Mouse (Mus musculus) forebrain, embryonic 14.5 days (tissue): Measurements from ENCODE around the gene Frmd4a. TPM values are rescaled to one million over a fixed set of nuclear protein-coding genes. Genes with fewer than 3 reads are reported as not detected.

Experiments used
- ATAC-seq: fragments of 200-750 bp; cut with Nextera tagmentation; 2 replicates; pipeline ENCODE4 v1.8.0; 2017; ENCODE audit warnings: mild to moderate bottlenecking, moderate library complexity
- DNase-seq: peaks from one replicate; pipeline ENCODE4 v3.0.0-alpha.2; 2015; ENCODE audit warnings: low spot score
- H3K27ac ChIP-seq: fragments of 300-500 bp; sonication (generic); 2 replicates; pipeline ENCODE4 v1.5.1; 2014; ENCODE audit warnings: low read depth, mild to moderate bottlenecking, control low read depth, low read length, moderate library complexity
- H3K27me3 ChIP-seq: fragments of 300-500 bp; sonication (generic); replicated peaks from 2 replicates; pipeline ENCODE4 v1.6.1; 2014; ENCODE audit warnings: low read length, control low read depth, mixed read lengths; ENCODE audit not compliant: control insufficient read depth, insufficient read depth
- H3K36me3 ChIP-seq: fragments of 300-500 bp; sonication (generic); 2 replicates; pipeline ENCODE4 v1.6.1; 2014; ENCODE audit warnings: low read length, control low read depth; ENCODE audit not compliant: control insufficient read depth, insufficient read depth
- H3K4me1 ChIP-seq: fragments of 300-500 bp; sonication (generic); 2 replicates; pipeline ENCODE4 v1.6.1; 2014; ENCODE audit warnings: antibody characterized with exemption, low read length, control low read depth; ENCODE audit not compliant: control insufficient read depth, insufficient read depth
- H3K4me2 ChIP-seq: fragments of 300-500 bp; sonication (generic); 2 replicates; pipeline ENCODE4 v1.6.1; 2014; ENCODE audit warnings: mild to moderate bottlenecking, control low read depth, low read length
- H3K4me3 ChIP-seq: fragments of 300-500 bp; sonication (generic); 2 replicates; pipeline ENCODE4 v1.5.1; 2014; ENCODE audit warnings: low read depth, low read length, control low read depth
- H3K9ac ChIP-seq: fragments of 300-500 bp; sonication (generic); 2 replicates; pipeline ENCODE4 v1.6.1; 2014; ENCODE audit warnings: mild to moderate bottlenecking, low read length, control low read depth, moderate library complexity
- H3K9me3 ChIP-seq: fragments of 300-500 bp; sonication (generic); replicated peaks from 2 replicates; pipeline ENCODE4 v1.6.1; 2016; ENCODE audit warnings: low read length, control low read depth, mixed read lengths; ENCODE audit not compliant: control insufficient read depth
- WGBS: fragments of 180-500 bp; shearing (Covaris S2); extraction: QIAGEN DNeasy Blood & Tissue Kit; methylation state at CpG from one replicate; pipeline ENCODE4 v1.1.7; 2014; 5-methylcytosine and 5-hydroxymethylcytosine counted together
- polyA plus RNA-seq: library from polyadenylated mRNA; unstranded; fragments of >200 nt; fragmentation: Nextera tagmentation; extraction: Ambion mirVana; gene quantifications from 2 replicates; pipeline ENCODE4 v1.2.1, GENCODE M21; 2014

Gene Frmd4a
- polyA plus RNA-seq, 1 experiment from 2014 or later, result 36.9 TPM

- Histone ChIP-seq H3K27ac (no peak overlapping the region), H3K4me2 (no peak overlapping the region), H3K9ac (no peak overlapping the region), H3K36me3 (no peaks in the 10 kb centered on the region), H3K9me3 (no peaks in the 10 kb centered on the region), H3K4me1 (peaks cover 17% of the 10 kb centered on the region), H3K4me3 (no peak overlapping the region), H3K27me3 (no peaks in the 10 kb centered on the region)
- ATAC-seq (no peak), DNase-seq (no peak)
- 44% methylated on average over 1 of the region's 1 CpGs for WGBS
Observed at GRCm38 (mm10) chr2:4399721-4400120, 382.2 kb downstream of the Frmd4a start.

DNA sequence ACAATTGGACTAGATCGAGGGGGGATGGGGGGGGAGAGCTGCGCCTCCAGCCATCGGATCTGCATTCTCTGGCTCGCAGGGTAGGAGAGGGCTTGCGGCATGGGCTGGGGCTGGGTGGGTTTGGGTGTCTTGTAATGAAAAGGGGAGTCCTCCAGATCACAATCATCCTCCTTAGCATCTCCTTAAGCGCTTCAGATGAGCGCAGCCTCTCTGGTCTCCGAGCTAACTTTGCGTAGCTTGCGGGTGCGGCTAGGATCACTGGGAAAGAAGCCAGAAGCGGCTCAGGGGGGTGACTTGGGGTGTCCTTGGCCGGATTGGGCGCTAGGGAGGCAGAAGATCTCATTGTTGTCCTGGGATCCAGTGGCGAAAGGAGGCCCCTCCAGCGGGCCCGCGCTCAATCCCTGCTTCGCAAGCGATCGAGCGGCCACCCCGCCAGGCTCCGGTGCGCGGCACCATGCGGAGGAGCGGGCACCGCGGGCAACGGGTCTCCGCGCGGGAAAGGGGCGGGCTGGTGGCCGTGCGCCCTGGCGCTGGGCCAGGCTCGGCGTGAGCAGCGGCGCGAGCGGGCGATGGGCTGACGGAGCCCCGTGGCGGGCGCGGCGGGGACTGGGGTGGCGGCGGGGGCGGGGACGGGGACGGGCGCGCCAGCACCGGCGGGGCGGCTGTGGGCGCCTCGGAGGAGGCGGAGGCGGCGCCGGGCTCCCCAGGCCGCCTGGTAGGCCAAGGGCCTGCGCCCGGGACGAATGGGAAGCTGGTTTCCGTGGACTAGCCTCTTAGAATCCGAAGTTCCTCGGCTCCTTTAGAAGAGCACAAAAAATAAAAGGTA, 383.5 kb downstream of the Frmd4a start:
- WGBS, result under 1% methylated on average over 52 of the region's 74 CpGs
- H3K4me1 ChIP-seq, result peaks cover 18% of the 10 kb centered on the region

GRCm38 (mm10) chr2:4401597-4402581, 384.4 kb downstream of the Frmd4a start:
- H3K9me3 ChIP-seq, result no peaks in the 10 kb centered on the region
- H3K27ac ChIP-seq, result peak overlapping the region; percentile 97
- H3K27me3 ChIP-seq, result no peaks in the 10 kb centered on the region
- H3K4me2 ChIP-seq, result peak overlapping the region; percentile 71
- peak; percentile 73 for ATAC-seq
- H3K9ac ChIP-seq, result peak overlapping the region; percentile 94
- peak; percentile 87 for DNase-seq
- H3K4me1 ChIP-seq, result peaks cover 25% of the 10 kb centered on the region
- peak overlapping the region; percentile 63 for H3K4me3 ChIP-seq
- WGBS, result under 1% methylated on average over 28 of the region's 28 CpGs
- H3K36me3 ChIP-seq, result no peaks in the 10 kb centered on the region

More for the DNA sequence above, 383.5 kb downstream of the Frmd4a start:
- ATAC-seq (peak; percentile 81), DNase-seq (peak; percentile 73)
- peak overlapping the region; percentile 94 for H3K9ac ChIP-seq
- H3K27me3 ChIP-seq, result no peaks in the 10 kb centered on the region
- no peaks in the 10 kb centered on the region for H3K36me3 ChIP-seq
- peak overlapping the region; percentile 97 for H3K27ac ChIP-seq
- H3K4me3 ChIP-seq, result peak overlapping the region; percentile 63
- H3K4me2 ChIP-seq, result peak overlapping the region; percentile 71
- H3K9me3 ChIP-seq, result no peaks in the 10 kb centered on the region

GRCm38 (mm10) chr2:4406977-4407376, 389.5 kb downstream of the Frmd4a start:
- H3K4me3 ChIP-seq, result no peak overlapping the region
- peaks cover 35% of the 10 kb centered on the region for H3K4me1 ChIP-seq
- ATAC-seq (peak; percentile 51; the same call in 1 of the 2 replicates), DNase-seq (peak; percentile 46)
- WGBS, result 46% methylated on average over 5 of the region's 5 CpGs
- peak overlapping the region; percentile 1; the same call in 1 of the 2 replicates for H3K27ac ChIP-seq
- H3K4me2 ChIP-seq, result peak overlapping the region; percentile 14; the same call in 1 of the 2 replicates
- no peaks in the 10 kb centered on the region for H3K9me3 ChIP-seq
- peak overlapping the region; percentile 13; the same call in 1 of the 2 replicates for H3K9ac ChIP-seq
- H3K36me3 ChIP-seq, result no peaks in the 10 kb centered on the region
- H3K27me3 ChIP-seq, result no peaks in the 10 kb centered on the region

DNA sequence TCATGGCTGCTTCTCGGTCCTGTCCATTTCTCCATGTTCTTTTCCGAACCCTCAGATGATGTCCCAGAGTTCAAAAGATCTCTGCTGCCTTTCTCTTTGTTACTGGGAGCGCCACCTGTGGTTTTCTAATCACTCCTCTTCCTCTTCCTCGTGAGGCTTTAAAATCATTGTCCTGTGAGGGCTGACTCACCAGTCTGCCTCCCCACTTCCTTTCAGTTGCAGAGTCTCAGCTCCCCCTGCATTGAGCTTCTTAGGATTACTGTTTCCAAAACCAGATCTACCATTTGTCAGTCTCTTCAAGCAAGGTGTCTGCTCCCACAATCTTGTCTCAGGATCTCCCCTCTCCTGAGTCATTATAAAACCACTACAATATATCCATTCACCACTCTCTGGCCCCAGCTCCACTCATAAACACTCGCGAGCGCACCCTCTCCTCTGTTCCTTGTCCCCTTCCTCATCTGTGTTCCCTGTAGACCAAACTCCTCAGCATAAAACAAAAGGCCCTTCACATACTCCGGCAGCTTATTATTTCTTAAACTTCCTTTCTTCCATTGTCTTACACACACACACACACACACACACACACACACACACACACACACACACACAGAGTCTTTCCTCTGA, 392.4 kb downstream of the Frmd4a start:
- H3K27ac ChIP-seq, result no peak overlapping the region
- H3K27me3 ChIP-seq, result no peaks in the 10 kb centered on the region
- H3K4me3 ChIP-seq, result no peak overlapping the region
- no peak overlapping the region for H3K9ac ChIP-seq
- 57% methylated on average over 8 of the region's 8 CpGs for WGBS
- peaks cover 40% of the 10 kb centered on the region for H3K4me1 ChIP-seq
- DNase-seq, result no peak
- no peak overlapping the region for H3K4me2 ChIP-seq
- H3K9me3 ChIP-seq, result no peaks in the 10 kb centered on the region
- ATAC-seq, result no peak
- H3K36me3 ChIP-seq, result no peaks in the 10 kb centered on the region

- ATAC-seq (peak; percentile 76), DNase-seq (peak; percentile 79)
- H3K36me3 ChIP-seq, result no peaks in the 10 kb centered on the region
- no peaks in the 10 kb centered on the region for H3K27me3 ChIP-seq
- peaks cover 27% of the 10 kb centered on the region for H3K4me1 ChIP-seq
- peak overlapping the region; percentile 65 for H3K27ac ChIP-seq
- no peak overlapping the region for H3K4me2 ChIP-seq
- WGBS, result 27% methylated on average over 5 of the region's 5 CpGs
- H3K4me3 ChIP-seq, result no peak overlapping the region
- no peaks in the 10 kb centered on the region for H3K9me3 ChIP-seq
- H3K9ac ChIP-seq, result no peak overlapping the region
Observed at GRCm38 (mm10) chr2:4412870-4413595, 395.5 kb downstream of the Frmd4a start.

DNA sequence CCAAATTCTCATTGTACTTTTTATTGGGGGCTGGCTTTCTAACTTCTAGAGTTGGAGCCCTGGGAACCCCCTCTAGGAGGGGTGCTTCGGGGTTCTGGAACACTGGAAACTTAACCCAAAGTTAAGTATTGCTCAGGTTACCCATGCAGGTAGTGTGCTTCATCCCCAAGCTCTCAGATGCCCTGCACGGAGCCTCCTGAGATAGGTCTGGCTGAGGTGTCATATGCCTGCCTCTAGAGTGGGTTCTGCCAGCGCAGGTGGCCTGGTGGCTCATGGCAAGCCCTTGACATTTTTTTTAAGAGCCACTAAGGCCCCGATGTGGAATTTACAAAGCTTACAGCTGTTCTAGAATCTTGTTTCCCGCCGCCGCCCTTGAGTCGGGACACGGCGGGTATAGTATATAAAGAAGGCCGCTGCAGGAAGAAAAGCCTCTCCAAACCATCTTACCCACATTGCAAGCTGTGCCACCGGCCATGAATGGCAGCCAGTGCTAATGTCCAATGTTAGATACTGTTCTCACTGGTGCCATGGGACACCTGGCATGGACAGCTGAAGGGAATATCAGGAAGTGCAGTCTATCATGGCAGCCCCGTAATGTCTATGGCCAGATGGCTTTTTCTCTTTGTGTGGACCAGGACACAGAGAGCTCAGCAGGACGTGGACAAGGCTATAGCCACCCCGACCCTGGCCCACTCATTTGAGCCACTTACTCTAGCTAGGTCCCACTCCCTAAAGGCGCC, 396.2 kb downstream of the Frmd4a start:
- DNase-seq (no peak), ATAC-seq (0 out of 2 replicates have a peak, but pooled peaks have one; percentile 13)

More for the DNA sequence above, 396.2 kb downstream of the Frmd4a start:
- WGBS, result 85% methylated on average over 16 of the region's 16 CpGs
- Histone ChIP-seq H3K4me2 (no peak overlapping the region), H3K27ac (peak overlapping the region; percentile 65), H3K4me3 (no peak overlapping the region), H3K9me3 (no peaks in the 10 kb centered on the region), H3K9ac (no peak overlapping the region), H3K4me1 (peaks cover 27% of the 10 kb centered on the region), H3K36me3 (no peaks in the 10 kb centered on the region), H3K27me3 (no peaks in the 10 kb centered on the region)
